Mouse (Mus musculus) bone marrow macrophage, adult 2 months (primary cell): ENCODE measurements around the gene Mvb12b.

ENCODE experiments used
- CTCF ChIP-seq: IDR thresholded peaks from 2 replicates; pipeline ENCODE4 v1.5.1; 2012; ENCODE audit warnings: low read depth, mild to moderate bottlenecking, low read length, moderate library complexity
- POLR2A ChIP-seq: IDR thresholded peaks from 2 replicates; pipeline ENCODE4 v1.6.1; 2012; ENCODE audit warnings: mild to moderate bottlenecking, low read depth, low read length, borderline replicate concordance

DNA sequence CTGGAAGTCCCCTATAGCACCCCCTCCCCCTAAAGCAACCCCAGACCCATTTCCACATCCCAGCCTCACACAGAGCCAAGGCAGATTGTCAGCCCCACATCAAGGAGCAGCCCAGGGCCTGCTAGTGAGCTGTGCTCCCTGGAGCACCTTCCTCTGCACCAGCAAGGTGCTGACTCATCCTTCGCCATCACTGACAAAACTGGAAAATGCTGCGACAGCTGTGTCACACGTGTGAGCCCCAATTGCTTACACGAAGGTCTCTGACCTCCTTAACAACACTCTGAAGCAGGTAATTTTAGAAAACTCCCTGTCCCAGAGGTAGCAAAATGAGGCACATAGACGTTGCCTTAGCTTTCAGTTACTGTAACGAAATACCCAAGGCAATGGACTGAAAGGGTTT, 19.4 kb upstream of the Mvb12b start:
- TF ChIP-seq CTCF (no peak), POLR2A (no peak)
